Mouse (Mus musculus) retina, adult 2 months (tissue): ENCODE results near the gene Xbp1.
A peak's percentile ranks its signal among the peaks of the same experiment; 100 is the strongest.
"Not testable (repeated sequence)": the region's sequence is repeated elsewhere in the genome, so short reads cannot be mapped to it uniquely, and the experiment has no call there.

ENCODE experiments used
- DNase-seq: peaks from one replicate; pipeline ENCODE4 v3.0.0-alpha.2; 2012; ENCODE audit warnings: low read depth, low spot score

Xbp1 gene

DNA sequence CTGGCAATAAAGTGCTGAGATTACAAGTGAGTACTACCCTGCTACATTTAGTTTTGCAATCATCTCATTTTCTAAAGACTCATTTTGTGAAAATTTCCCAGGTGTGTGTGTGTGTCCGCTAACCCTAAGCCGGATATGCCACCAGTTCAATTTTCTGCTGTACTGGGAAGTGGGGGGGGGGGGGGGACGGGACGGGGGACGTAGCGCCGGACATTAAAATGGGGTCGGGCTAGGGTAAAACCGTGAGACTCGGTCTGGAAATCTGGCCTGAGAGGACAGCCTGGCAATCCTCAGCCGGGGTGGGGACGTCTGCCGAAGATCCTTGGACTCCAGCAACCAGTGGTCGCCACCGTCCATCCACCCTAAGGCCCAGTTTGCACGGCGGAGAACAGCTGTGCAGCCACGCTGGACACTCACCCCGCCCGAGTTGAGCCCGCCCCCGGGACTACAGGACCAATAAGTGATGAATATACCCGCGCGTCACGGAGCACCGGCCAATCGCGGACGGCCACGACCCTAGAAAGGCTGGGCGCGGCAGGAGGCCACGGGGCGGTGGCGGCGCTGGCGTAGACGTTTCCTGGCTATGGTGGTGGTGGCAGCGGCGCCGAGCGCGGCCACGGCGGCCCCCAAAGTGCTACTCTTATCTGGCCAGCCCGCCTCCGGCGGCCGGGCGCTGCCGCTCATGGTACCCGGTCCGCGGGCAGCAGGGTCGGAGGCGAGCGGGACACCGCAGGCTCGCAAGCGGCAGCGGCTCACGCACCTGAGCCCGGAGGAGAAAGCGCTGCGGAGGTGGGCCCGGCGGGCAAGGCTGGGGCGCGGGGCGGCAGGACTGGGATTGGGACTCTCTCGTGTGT lies at the start of gene Xbp1:
Gene Xbp1 (plus strand): TSS at position 248 of the 854 bp plus-strand sequence.
- peak; percentile 81 for DNase-seq

DNA sequence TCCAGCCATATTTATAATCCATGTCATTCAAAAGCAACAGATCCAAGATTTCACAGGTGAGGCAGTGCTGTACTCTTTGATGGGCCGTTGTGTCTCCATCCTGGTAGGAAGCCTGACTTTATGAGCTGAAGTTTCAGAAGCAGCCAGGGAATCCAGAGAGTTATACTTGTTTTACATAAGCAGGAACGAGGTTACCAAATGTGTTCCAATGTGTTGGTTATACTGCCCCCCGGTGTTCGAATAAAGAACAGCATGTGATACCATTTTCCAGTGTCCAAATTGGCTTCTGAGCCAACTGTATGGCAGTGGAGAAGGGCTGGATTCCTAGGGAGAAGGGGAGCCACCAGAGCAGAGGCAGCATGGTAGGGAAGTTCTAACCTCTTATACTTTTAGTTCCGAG lies 46.3 kb upstream of the Xbp1 start:
- peak; percentile 57 for DNase-seq

GRCm38 (mm10) chr11:5475556-5476118 lies 44.8 kb upstream of the Xbp1 start:
- DNase-seq, result not testable (repeated sequence)

GRCm38 (mm10) chr11:5476806-5477205 lies 43.7 kb upstream of the Xbp1 start:
- DNase-seq, result no peak

DNA sequence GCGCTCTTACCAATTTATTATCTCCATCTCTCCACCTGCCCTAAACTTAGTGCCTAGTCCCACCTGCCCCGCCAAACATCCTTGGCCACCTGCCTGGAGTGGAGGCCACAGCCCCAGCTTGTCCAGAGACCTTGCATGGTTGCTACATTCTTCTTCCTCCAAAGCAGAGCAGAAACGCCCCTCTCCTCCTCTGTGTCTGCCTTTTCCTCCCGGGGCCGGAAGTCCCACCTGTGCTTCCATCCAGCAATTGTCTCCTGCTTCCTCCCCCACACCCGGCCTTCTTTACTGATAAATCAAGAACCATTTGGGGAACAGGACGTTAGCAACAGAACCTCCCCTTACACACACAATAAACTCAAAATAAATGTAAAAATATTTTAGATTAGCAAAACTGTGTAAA lies 42.3 kb upstream of the Xbp1 start:
- DNase-seq, result no peak

DNA sequence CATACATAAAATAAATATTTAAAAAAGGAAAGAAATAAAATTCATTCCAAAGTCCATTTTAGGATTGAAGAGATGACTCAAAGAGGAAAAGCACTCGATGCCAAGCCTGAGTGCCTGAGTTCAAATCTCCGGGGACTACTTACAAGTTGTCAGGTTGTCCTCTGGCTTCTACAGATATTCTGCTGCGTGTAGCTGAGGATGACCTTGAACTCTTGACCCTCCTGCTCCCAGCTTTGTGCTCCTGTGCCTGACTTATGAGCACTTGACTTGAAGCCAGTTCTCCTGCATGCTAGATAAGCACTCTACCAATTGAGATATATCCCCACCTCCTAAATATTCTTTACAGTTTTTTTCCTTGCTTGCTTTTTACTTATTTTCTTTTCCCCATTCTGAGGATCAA lies 41.6 kb upstream of the Xbp1 start:
- DNase-seq, result no peak

DNA sequence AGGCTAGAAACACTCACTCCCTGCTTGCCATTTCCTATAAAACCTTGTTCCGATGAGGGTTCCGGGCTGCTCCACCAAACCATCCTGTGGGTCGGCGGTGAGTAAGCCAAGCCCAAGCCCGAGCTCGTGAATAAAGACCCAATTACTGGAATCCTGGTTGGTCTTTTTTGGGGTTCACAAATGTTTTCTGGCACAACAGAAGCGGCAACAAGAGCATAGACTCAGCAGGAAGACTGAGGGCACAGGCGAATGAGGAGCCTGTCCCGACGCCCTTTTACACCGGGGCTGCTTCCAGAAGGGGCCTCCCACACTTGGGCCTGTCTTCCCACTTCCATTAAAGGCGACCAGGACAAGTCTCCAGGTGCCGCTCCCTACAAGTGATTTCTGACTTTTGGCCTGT lies 37.9 kb upstream of the Xbp1 start:
- no peak for DNase-seq

DNA sequence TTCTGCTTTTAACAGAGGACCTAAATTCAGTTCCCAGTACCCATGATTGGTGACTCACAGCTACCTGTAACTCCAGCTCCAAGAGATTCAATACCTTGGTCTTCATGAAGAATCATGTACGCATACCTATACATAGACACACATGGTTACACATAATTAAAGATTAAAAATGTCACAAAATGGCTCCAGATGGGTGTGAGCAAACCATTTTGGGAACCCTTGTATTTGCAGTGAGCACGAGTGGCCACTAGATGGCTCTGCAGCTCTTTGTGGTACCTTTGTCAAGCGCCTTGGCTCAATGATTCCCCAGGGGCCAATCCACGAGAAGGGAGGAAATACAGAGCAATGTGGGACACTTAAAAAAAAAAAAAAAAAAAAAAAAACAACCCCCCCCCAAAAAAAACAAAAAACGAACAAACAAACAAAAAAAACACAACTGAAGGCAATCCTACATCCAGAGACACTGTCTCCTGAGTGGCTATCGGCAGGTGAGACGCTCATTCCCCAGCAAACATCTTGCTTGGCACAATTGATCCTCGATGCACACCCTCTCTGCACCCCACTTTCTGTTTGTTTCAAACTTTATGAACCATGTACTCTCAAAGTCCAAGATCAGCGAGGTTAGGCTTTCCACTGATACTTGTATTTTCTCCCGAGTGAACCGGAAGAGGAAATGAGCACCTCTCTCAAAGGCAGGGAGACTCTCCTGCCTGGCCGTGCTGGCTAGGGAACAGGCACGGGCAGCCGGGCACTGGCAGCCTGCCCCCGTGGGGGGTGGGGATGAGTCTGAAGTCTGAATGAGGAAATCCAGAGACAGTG lies 35.1 kb upstream of the Xbp1 start:
- DNase-seq, result peak; percentile 69

- DNase-seq, result not testable (repeated sequence)
These were observed 31.0 kb upstream of the Xbp1 start for GRCm38 (mm10) chr11:5489433-5489832.

DNA sequence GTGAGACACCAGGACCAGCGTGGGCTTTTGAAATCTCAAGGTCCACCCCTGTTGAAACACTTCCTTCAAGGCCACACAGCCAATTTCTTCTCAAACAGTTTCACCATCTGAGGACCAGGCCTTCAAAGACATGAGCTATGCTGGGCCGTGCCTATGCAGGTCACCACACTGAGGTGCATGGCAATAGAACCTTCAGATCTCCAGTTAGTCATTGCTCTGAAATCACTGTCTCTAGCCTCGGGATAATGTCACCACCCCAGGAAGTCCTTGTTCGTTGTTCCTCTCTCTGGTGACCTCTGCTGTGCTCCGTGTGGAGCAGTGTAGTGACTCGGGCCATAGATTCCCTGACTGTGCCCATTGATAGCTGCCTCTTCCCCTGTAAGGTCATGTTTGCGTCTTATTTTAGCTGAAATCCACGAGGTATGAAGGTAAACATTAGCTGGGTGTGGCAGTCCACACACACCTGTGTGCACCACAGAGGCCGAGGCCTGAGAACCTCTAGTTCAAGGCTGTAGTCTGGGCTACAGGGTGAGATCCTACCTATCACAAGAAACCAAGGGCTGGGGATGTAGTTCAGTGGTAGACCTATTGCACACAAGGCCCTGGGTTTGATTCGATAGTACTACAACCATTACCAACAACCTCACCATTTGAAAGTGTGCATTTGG lies 29.3 kb upstream of the Xbp1 start:
- no peak for DNase-seq

- no peak for DNase-seq
These were observed 28.5 kb upstream of the Xbp1 start for GRCm38 (mm10) chr11:5491912-5492311.

DNA sequence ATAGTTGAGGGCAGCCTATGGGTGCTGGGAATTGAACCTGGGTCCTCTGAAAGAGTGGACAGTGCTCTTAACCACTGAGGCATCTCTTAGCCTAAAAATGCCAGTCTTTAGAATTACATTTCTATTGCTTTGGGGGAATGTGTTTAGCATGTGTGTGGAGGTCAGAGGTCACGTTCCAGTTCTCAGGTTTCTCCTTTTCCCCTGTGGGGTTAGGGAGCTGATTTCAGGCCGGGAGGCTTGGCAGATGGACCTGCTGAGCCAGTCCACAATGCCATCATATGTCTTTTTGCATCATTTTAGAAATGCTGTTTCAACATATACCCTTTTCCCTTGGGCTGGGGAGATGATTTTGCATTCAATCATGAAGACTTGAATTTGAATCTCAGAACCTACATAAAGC lies 26.6 kb upstream of the Xbp1 start:
- no peak for DNase-seq

- DNase-seq, result no peak
These were observed 25.1 kb upstream of the Xbp1 start for GRCm38 (mm10) chr11:5495286-5495832.

GRCm38 (mm10) chr11:5495906-5496305 lies 24.6 kb upstream of the Xbp1 start:
- no peak for DNase-seq

DNA sequence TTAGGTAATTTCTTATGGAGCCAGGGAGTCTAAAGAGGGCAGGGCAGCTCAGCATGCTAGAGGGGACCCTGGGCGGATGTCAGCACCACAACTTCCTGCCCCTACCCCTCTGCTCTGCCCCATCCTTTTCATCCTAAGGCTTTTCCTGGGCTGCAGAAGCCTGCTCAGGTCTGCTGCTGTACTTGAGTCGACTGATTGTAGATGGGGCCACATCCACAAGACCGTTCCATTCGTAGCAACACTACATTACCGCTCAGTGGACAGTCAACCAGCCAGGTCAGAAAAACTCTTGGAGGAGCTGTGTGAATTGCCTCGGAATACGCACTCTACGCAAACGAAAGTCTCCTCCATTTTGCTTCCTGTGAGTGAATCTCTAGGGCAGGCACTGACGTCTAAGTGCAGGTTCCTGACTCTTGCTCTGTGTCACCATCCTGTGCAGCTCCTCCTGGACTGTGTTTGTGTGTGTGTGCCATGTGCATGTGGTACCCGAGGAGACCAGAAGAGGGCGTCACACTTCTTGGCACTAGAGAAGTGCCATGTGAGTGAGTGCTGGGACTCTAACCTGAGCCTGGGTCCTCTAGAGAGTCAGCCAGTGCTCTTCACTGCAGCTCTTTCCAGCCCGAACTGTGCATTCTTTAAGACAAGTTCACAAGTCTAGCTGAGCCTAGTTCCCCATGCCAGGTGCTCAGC lies 23.8 kb upstream of the Xbp1 start:
- no peak for DNase-seq

GRCm38 (mm10) chr11:5498422-5498821 lies 22.0 kb upstream of the Xbp1 start:
- DNase-seq, result no peak

- no peak for DNase-seq
These were observed 21.4 kb upstream of the Xbp1 start for GRCm38 (mm10) chr11:5498931-5499661.

GRCm38 (mm10) chr11:5499961-5500644 lies 20.4 kb upstream of the Xbp1 start:
- DNase-seq, result no peak

DNA sequence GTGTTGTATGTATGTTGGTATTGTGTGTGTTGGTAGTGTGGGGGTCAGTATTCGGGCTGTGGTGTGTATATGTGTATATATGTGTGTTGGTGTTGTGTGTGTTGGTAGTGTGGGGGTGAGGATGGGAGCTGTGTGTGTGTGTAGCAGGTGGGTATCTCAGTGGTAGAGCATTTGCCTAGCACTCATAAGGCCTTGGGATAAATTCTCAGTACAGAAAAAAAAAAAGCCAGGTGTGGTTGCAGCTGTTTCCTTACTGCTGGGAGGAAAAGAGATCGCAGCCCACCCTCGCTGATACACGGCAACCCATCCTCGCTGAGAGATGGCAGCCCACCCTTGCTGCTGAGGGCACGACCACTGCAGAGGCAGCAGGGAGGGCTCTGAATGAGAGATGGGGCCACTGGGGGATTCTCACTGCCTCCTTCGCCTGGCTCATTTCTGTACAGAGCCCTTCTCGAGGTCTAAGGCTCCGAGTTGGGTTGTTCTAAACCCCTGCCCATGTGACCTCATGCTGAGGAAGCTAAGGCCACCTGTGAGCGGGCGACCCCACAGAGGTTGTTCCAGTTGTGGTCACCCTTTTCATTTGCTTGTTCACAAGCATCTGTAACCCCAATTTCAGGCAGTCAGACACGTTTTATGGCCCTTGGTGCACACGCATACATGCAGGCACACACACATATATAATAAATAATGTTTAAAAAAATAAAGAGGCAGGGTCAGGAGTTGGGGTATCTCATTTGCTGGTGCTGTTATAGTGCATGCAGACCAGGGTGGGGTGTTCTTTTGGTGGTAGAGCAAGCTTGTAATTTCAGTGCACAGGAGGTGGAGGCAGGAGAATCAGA lies 19.3 kb upstream of the Xbp1 start:
- DNase-seq, result no peak
